11 mouse cellular contexts compared by ENCODE assay signal in genomic region chr9:41470010-41470409, GRCm38 (mm10).
DNase-seq lines count a peak whose midpoint lies in the region; ATAC-seq lines count a peak whose summit lies in the region.
"Had no signal": no experiment of that assay in that cellular context is flagged by ENCODE, and none has a peak within 500 bp of the region (broad histone marks: within the 10 kb centered on the region; RNA-seq: fewer than 3 reads in every experiment).

No protein-coding gene starts in this region.

- no peaks in the 10 kb centered on the region for H3K36me3 ChIP-seq in heart, embryonic 12.5 days
- no peaks in the 10 kb centered on the region for H3K36me3 ChIP-seq in forebrain, embryonic 13.5 days (ENCODE audit: poor library complexity, severe bottlenecking)
- no peaks in the 10 kb centered on the region for H3K36me3 ChIP-seq in limb, embryonic 12.5 days
- H3K36me3 ChIP-seq: lung, embryonic 15.5 days had no signal

- WGBS in heart, embryonic 12.5 days, result 50% methylated on average over 6 of the region's 6 CpGs
- 33% methylated on average over 6 of the region's 6 CpGs for WGBS in forebrain, embryonic 13.5 days
- WGBS in limb, embryonic 12.5 days, result 39% methylated on average over 6 of the region's 6 CpGs

- H3K27me3 ChIP-seq in heart, embryonic 12.5 days (replicated peaks), result no peaks in the 10 kb centered on the region
- H3K27me3 ChIP-seq in forebrain, embryonic 13.5 days, result no peaks in the 10 kb centered on the region
- H3K27me3 ChIP-seq in limb, embryonic 12.5 days, result no peaks in the 10 kb centered on the region
- H3K27me3 ChIP-seq: lung, embryonic 15.5 days had no signal

- intact Hi-C loops in gastrocnemius, postnatal 14 days (cut with DNase I; ENCODE audit: low total_unique reads), result loop anchor here (5.0 kb wide), 1 partner anchor 482 kb away; no protein-coding TSS in a partner anchor

- H3K4me2 ChIP-seq in heart, embryonic 12.5 days, result no peak overlapping the region
- H3K4me2 ChIP-seq in forebrain, embryonic 13.5 days, result no peak overlapping the region
- no peak overlapping the region for H3K4me2 ChIP-seq in limb, embryonic 12.5 days
- H3K4me2 ChIP-seq: lung, embryonic 15.5 days had no signal

- no peak overlapping the region for H3K4me3 ChIP-seq in heart, embryonic 12.5 days
- H3K4me3 ChIP-seq in forebrain, embryonic 13.5 days, result no peak overlapping the region
- no peak overlapping the region for H3K4me3 ChIP-seq in limb, embryonic 12.5 days (replicated peaks)
- H3K4me3 ChIP-seq: lung, embryonic 15.5 days had no signal

- H3K9ac ChIP-seq in heart, embryonic 12.5 days, result no peak overlapping the region
- no peak overlapping the region for H3K9ac ChIP-seq in forebrain, embryonic 13.5 days
- H3K9ac ChIP-seq in limb, embryonic 12.5 days (replicated peaks), result no peak overlapping the region
- H3K9ac ChIP-seq: lung, embryonic 15.5 days had no signal

- peak overlapping the region; percentile 39; the same call in 1 of the 2 replicates for H3K27ac ChIP-seq in heart, embryonic 12.5 days (ENCODE audit: poor library complexity, severe bottlenecking)
- peak overlapping the region; percentile 48 for H3K27ac ChIP-seq in forebrain, embryonic 13.5 days
- peak overlapping the region; percentile 69 for H3K27ac ChIP-seq in limb, embryonic 12.5 days
- H3K27ac ChIP-seq: lung, embryonic 15.5 days had no signal

- ATAC-seq in heart, embryonic 12.5 days (ENCODE audit: insufficient number of reproducible peaks, low FRiP score), result peak; percentile 36; the same call in 1 of the 2 replicates
- no peak for ATAC-seq in forebrain, embryonic 13.5 days
- ATAC-seq in limb, embryonic 12.5 days (ENCODE audit: insufficient number of reproducible peaks, insufficient read depth, low FRiP score, low TSS enrichment, low read depth), result peak; percentile 37; the same call in 1 of the 2 replicates

- DNase-seq in heart, adult 9 months (ENCODE audit: low spot score in 2 of 2), result no peak
- DNase-seq in Muller cell, postnatal 12 days (ENCODE audit: inconsistent ontology term), result peak; percentile 63
- DNase-seq in layer of hippocampus, postnatal 25 days (ENCODE audit: extremely low spot score in 1 of 2, low spot score in 1 of 2), result no peak
- DNase-seq in urinary bladder, adult 18-20 months (ENCODE audit: low spot score in 2 of 2), result no peak
- DNase-seq in gastrocnemius, postnatal 14 days, result no peak
- DNase-seq: cerebellum, adult 9-10 months; spleen, adult 18-20 months had no signal

- H3K9me3 ChIP-seq in heart, embryonic 12.5 days (replicated peaks), result no peaks in the 10 kb centered on the region
- H3K9me3 ChIP-seq in forebrain, embryonic 13.5 days (replicated peaks), result no peaks in the 10 kb centered on the region
- H3K9me3 ChIP-seq in limb, embryonic 12.5 days, result no peaks in the 10 kb centered on the region
- H3K9me3 ChIP-seq: lung, embryonic 15.5 days had no signal

- H3K4me1 ChIP-seq in heart, embryonic 12.5 days (replicated peaks), result peaks cover 15% of the 10 kb centered on the region
- peaks cover 27% of the 10 kb centered on the region for H3K4me1 ChIP-seq in forebrain, embryonic 13.5 days
- H3K4me1 ChIP-seq in limb, embryonic 12.5 days (replicated peaks), result peaks cover 30% of the 10 kb centered on the region
